Mouse (Mus musculus) left cerebral cortex, adult 9 months (tissue): ENCODE data around the gene Gm49396.

ENCODE experiments used
- DNase-seq, 2 experiments: peaks; one replicate each; pipeline ENCODE4 v3.0.0; 2022; ENCODE audit warnings: low spot score in 2 of 2

Gm49396 gene

GRCm38 (mm10) chr7:30552102-30553020 lies 10.8 kb upstream of the Gm49396 start, which contains the start of the genes Hspb6 and Proser3:
Gene Hspb6, plus strand, starts transcription at chr7:30552178.
Gene Proser3, minus strand, starts transcription at chr7:30552299.
- peak; percentile 93 to 98 for DNase-seq

- no peak for DNase-seq
These were observed 10.0 kb upstream of the Gm49396 start for GRCm38 (mm10) chr7:30553021-30553589.

GRCm38 (mm10) chr7:30553810-30554584 lies 9.1 kb upstream of the Gm49396 start:
- no peak for DNase-seq

GRCm38 (mm10) chr7:30556894-30557536 lies 6.1 kb upstream of the Gm49396 start:
- no peak for DNase-seq

- no peak for DNase-seq
These were observed 5.1 kb upstream of the Gm49396 start for GRCm38 (mm10) chr7:30557901-30558514.

- no peak for DNase-seq
These were observed 4.3 kb upstream of the Gm49396 start for GRCm38 (mm10) chr7:30558656-30559442.

- DNase-seq: peak; percentile 99
These were observed 3.6 kb upstream of the Gm49396 start, which contains the start of gene Lin37 for GRCm38 (mm10) chr7:30559443-30559954. Gene Lin37, minus strand, starts transcription at chr7:30559838.

- DNase-seq: no peak
These were observed 2.8 kb upstream of the Gm49396 start for GRCm38 (mm10) chr7:30560296-30560695.

GRCm38 (mm10) chr7:30562526-30563116 lies 523 bp upstream of the Gm49396 start:
- peak in 1 of 2 experiments; percentile 55 for DNase-seq

- DNase-seq: no peak
These were observed 749 bp downstream of the Gm49396 start for GRCm38 (mm10) chr7:30563906-30564280.

- DNase-seq: no peak
These were observed 1.9 kb downstream of the Gm49396 start, which contains the start of gene Igflr1 for GRCm38 (mm10) chr7:30564970-30565571. Gene Igflr1, plus strand, starts transcription at chr7:30565427.

GRCm38 (mm10) chr7:30566033-30566432 lies 2.9 kb downstream of the Gm49396 start:
- no peak for DNase-seq

- DNase-seq: no peak
These were observed 4.4 kb downstream of the Gm49396 start for GRCm38 (mm10) chr7:30567555-30567954.

- DNase-seq: no peak
These were observed 9.2 kb downstream of the Gm49396 start for GRCm38 (mm10) chr7:30572389-30572788.

GRCm38 (mm10) chr7:30572969-30573368 lies 9.8 kb downstream of the Gm49396 start:
- no peak for DNase-seq

- DNase-seq: no peak
These were observed 16.8 kb downstream of the Gm49396 start for GRCm38 (mm10) chr7:30579950-30580349.

- no peak for DNase-seq
These were observed 18.4 kb downstream of the Gm49396 start for GRCm38 (mm10) chr7:30581547-30581946.

GRCm38 (mm10) chr7:30584339-30584738 lies 21.2 kb downstream of the Gm49396 start:
- no peak for DNase-seq

- DNase-seq: no peak
These were observed 22.0 kb downstream of the Gm49396 start for GRCm38 (mm10) chr7:30585170-30585569.
